Mouse (Mus musculus): Measurements from ENCODE around the gene Ankrd35. TPM values are rescaled to one million over a fixed set of nuclear protein-coding genes. Genes with fewer than 3 reads are reported as not detected.

Gene Ankrd35
- polyA plus RNA-seq, 1 experiment from 2014 or later, result 0.39 TPM

- H3K27me3 ChIP-seq (replicated peaks; ENCODE audit: control insufficient read depth, insufficient read depth, low read length), result no peaks in the 10 kb centered on the region
- peaks cover 1% of the 10 kb centered on the region; the same call in 1 of the 2 replicates for H3K4me1 ChIP-seq (ENCODE audit: control insufficient read depth, insufficient read depth, low read length)
- no peak overlapping the region for H3K4me3 ChIP-seq (ENCODE audit: low read length)
- no peaks in the 10 kb centered on the region for H3K9me3 ChIP-seq (ENCODE audit: control insufficient read depth, low read length)
- 80% methylated on average over 5 of the region's 5 CpGs for WGBS
- peaks cover 15% of the 10 kb centered on the region; the same call in 1 of the 2 replicates for H3K36me3 ChIP-seq (ENCODE audit: control insufficient read depth, insufficient read depth, low read length)
- no peak for ATAC-seq
- no peak overlapping the region for H3K4me2 ChIP-seq (ENCODE audit: low read depth, low read length)
- no peak overlapping the region for H3K27ac ChIP-seq (ENCODE audit: low read length)
- no peak overlapping the region for H3K9ac ChIP-seq (ENCODE audit: low read depth, low read length)
Observed at GRCm38 (mm10) chr3:96714286-96714685, 44.4 kb downstream of the Ankrd35 start.

DNA sequence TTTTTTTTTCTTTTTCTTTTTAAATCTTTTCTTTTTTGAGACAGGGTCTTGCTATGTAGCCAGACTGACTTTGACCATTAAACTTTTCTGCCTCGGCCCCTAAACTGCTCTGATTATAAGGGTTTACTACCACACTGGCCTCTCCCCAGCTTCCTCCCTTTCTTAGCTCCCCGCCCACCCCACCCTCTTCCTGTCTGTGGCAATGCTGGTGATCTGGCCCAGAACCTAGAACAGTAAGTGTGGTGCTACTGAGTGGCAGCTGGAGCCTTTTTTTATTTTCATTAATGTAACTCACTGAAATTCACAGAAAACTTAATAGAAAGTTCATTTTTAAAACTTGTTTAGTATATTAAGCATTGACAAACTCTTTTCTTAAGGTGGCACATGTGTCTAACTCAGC is 45.9 kb downstream of the Ankrd35 start:
- Histone ChIP-seq H3K4me3 (ENCODE audit: low read length) (no peak overlapping the region), H3K27ac (ENCODE audit: low read length) (no peak overlapping the region), H3K4me1 (ENCODE audit: control insufficient read depth, insufficient read depth, low read length) (peaks cover 4% of the 10 kb centered on the region; the same call in 1 of the 2 replicates), H3K9me3 (ENCODE audit: control insufficient read depth, low read length) (no peaks in the 10 kb centered on the region), H3K9ac (ENCODE audit: low read depth, low read length) (no peak overlapping the region), H3K36me3 (ENCODE audit: control insufficient read depth, insufficient read depth, low read length) (peaks cover 13% of the 10 kb centered on the region; the same call in 1 of the 2 replicates), H3K27me3 (replicated peaks; ENCODE audit: control insufficient read depth, insufficient read depth, low read length) (no peaks in the 10 kb centered on the region), H3K4me2 (ENCODE audit: low read depth, low read length) (no peak overlapping the region)
- ATAC-seq, result no peak
- WGBS, result 74% methylated on average over 2 of the region's 2 CpGs

DNA sequence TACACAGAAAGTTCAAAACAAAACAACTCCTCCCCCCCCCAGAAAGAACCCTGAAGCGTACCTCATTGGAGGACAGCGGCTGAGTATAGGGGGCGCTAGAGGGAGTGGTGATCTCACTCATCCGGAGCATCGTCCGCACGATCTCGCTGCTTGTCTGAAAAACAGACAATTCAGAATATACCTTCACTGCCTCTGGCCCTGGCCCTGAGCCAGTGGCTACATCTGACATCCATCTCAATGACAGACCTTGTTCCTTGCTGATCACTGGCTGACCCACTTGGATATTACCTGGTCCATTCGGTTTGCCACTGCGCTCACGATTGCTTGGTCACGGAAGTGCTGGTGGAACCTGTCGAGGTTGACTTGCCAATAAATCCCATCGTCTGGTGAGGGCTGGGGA is 49.2 kb downstream of the Ankrd35 start:
- Histone ChIP-seq H3K36me3 (ENCODE audit: control insufficient read depth, insufficient read depth, low read length) (peaks cover 5% of the 10 kb centered on the region; the same call in 1 of the 2 replicates), H3K9ac (ENCODE audit: low read depth, low read length) (no peak overlapping the region), H3K9me3 (ENCODE audit: control insufficient read depth, low read length) (no peaks in the 10 kb centered on the region), H3K4me1 (ENCODE audit: control insufficient read depth, insufficient read depth, low read length) (peaks cover 4% of the 10 kb centered on the region; the same call in 1 of the 2 replicates), H3K27ac (ENCODE audit: low read length) (no peak overlapping the region), H3K4me2 (ENCODE audit: low read depth, low read length) (no peak overlapping the region), H3K4me3 (ENCODE audit: low read length) (no peak overlapping the region), H3K27me3 (replicated peaks; ENCODE audit: control insufficient read depth, insufficient read depth, low read length) (no peaks in the 10 kb centered on the region)
- 41% methylated on average over 14 of the region's 14 CpGs for WGBS
- no peak for ATAC-seq

DNA sequence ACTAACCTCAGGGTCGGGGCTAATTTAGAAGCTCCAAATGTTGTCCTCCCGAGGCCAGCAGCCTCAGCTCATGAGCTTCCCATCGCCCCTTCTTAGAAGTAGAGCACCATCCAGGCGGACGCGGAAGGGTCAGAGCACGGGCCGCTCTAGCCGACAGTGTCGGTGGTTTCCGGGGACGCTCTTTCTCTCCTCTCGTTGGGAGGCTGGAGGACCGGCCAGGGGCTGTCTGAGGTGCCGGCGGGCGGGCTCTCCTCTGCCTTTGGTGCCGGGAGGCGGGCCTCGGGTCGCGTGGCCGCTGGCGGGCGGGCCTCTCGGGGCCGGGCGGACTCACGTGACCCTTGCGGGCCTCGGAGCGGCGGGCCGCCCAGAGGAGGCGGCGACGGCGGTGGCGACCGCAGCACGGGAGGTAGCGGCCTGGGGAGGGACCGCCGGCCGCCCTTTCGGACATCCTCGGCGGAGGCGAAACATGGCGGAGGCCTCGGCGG is 57.5 kb downstream of the Ankrd35 start, which contains the start of the genes Polr3c and Rnf115:
Gene Polr3c (minus strand): TSS at position 286 of the 485 bp plus-strand sequence.
Gene Rnf115 (plus strand): TSS at position 322 of the 485 bp plus-strand sequence.
- H3K27me3 ChIP-seq (replicated peaks; ENCODE audit: control insufficient read depth, insufficient read depth, low read length), result no peaks in the 10 kb centered on the region
- H3K27ac ChIP-seq (ENCODE audit: low read length), result peak within 1 kb of the TSS; percentile 74
- H3K36me3 ChIP-seq (ENCODE audit: control insufficient read depth, insufficient read depth, low read length), result no peaks in the 10 kb centered on the region
- under 1% methylated on average over 52 of the region's 52 CpGs for WGBS
- peak; percentile 99 for ATAC-seq
- no peaks in the 10 kb centered on the region for H3K9me3 ChIP-seq (ENCODE audit: control insufficient read depth, low read length)
- H3K9ac ChIP-seq (ENCODE audit: low read depth, low read length), result peak within 1 kb of the TSS; percentile 88
- peaks cover 27% of the 10 kb centered on the region for H3K4me1 ChIP-seq (ENCODE audit: control insufficient read depth, insufficient read depth, low read length)
- H3K4me2 ChIP-seq (ENCODE audit: low read depth, low read length), result peak within 1 kb of the TSS; percentile 78
- peak within 1 kb of the TSS; percentile 97 for H3K4me3 ChIP-seq (ENCODE audit: low read length)

- no peaks in the 10 kb centered on the region for H3K36me3 ChIP-seq (ENCODE audit: control insufficient read depth, insufficient read depth, low read length)
- H3K27ac ChIP-seq (ENCODE audit: low read length), result peak overlapping the region; percentile 74
- under 1% methylated on average over 42 of the region's 42 CpGs for WGBS
- ATAC-seq, result peak; percentile 60
- H3K4me1 ChIP-seq (ENCODE audit: control insufficient read depth, insufficient read depth, low read length), result peaks cover 27% of the 10 kb centered on the region
- H3K9me3 ChIP-seq (ENCODE audit: control insufficient read depth, low read length), result no peaks in the 10 kb centered on the region
- H3K4me2 ChIP-seq (ENCODE audit: low read depth, low read length), result peak overlapping the region; percentile 78
- H3K4me3 ChIP-seq (ENCODE audit: low read length), result peak overlapping the region; percentile 97
- no peaks in the 10 kb centered on the region for H3K27me3 ChIP-seq (replicated peaks; ENCODE audit: control insufficient read depth, insufficient read depth, low read length)
- H3K9ac ChIP-seq (ENCODE audit: low read depth, low read length), result peak overlapping the region; percentile 88
Observed at GRCm38 (mm10) chr3:96727828-96728633, 58.1 kb downstream of the Ankrd35 start.

GRCm38 (mm10) chr3:96728634-96729402 is 58.9 kb downstream of the Ankrd35 start:
- Histone ChIP-seq H3K9ac (ENCODE audit: low read depth, low read length) (peak overlapping the region; percentile 88), H3K9me3 (ENCODE audit: control insufficient read depth, low read length) (no peaks in the 10 kb centered on the region), H3K4me2 (ENCODE audit: low read depth, low read length) (peak overlapping the region; percentile 78), H3K4me1 (ENCODE audit: control insufficient read depth, insufficient read depth, low read length) (peaks cover 27% of the 10 kb centered on the region), H3K27me3 (replicated peaks; ENCODE audit: control insufficient read depth, insufficient read depth, low read length) (no peaks in the 10 kb centered on the region), H3K4me3 (ENCODE audit: low read length) (peak overlapping the region; percentile 97), H3K27ac (ENCODE audit: low read length) (peak overlapping the region; percentile 74; the same call in 1 of the 2 replicates), H3K36me3 (ENCODE audit: control insufficient read depth, insufficient read depth, low read length) (no peaks in the 10 kb centered on the region)
- 44% methylated on average over 7 of the region's 7 CpGs for WGBS
- ATAC-seq, result no peak

DNA sequence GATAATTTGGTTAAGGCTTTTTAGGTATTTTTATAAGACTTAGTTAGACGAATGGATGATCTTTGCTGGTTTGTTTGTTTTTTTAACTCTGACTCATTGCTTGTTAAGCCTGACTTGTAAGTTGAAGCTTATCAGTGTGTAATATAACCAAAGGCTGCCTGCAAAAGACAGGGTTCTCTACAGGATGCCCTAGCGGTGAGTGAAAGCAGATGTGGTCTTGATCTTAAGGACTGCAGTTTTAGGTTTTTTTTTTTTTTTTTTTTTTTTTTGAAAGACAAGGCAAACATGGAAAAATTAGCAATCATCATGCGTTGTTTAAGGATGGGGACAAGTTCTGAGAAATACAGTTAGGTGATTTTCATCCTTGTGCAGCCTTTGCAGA is 59.5 kb downstream of the Ankrd35 start:
- WGBS, result 41% methylated on average over 3 of the region's 3 CpGs
- H3K4me1 ChIP-seq (ENCODE audit: control insufficient read depth, insufficient read depth, low read length), result peaks cover 27% of the 10 kb centered on the region
- H3K4me2 ChIP-seq (ENCODE audit: low read depth, low read length), result no peak overlapping the region
- no peaks in the 10 kb centered on the region for H3K9me3 ChIP-seq (ENCODE audit: control insufficient read depth, low read length)
- no peaks in the 10 kb centered on the region for H3K36me3 ChIP-seq (ENCODE audit: control insufficient read depth, insufficient read depth, low read length)
- no peak overlapping the region for H3K27ac ChIP-seq (ENCODE audit: low read length)
- no peak overlapping the region for H3K4me3 ChIP-seq (ENCODE audit: low read length)
- H3K9ac ChIP-seq (ENCODE audit: low read depth, low read length), result no peak overlapping the region
- ATAC-seq, result no peak
- no peaks in the 10 kb centered on the region for H3K27me3 ChIP-seq (replicated peaks; ENCODE audit: control insufficient read depth, insufficient read depth, low read length)

- no peak overlapping the region for H3K4me3 ChIP-seq (ENCODE audit: low read length)
- H3K27me3 ChIP-seq (replicated peaks; ENCODE audit: control insufficient read depth, insufficient read depth, low read length), result no peaks in the 10 kb centered on the region
- H3K9me3 ChIP-seq (ENCODE audit: control insufficient read depth, low read length), result no peaks in the 10 kb centered on the region
- no peaks in the 10 kb centered on the region for H3K36me3 ChIP-seq (ENCODE audit: control insufficient read depth, insufficient read depth, low read length)
- ATAC-seq, result no peak
- no peak overlapping the region for H3K27ac ChIP-seq (ENCODE audit: low read length)
- no peak overlapping the region for H3K9ac ChIP-seq (ENCODE audit: low read depth, low read length)
- no peak overlapping the region for H3K4me2 ChIP-seq (ENCODE audit: low read depth, low read length)
- H3K4me1 ChIP-seq (ENCODE audit: control insufficient read depth, insufficient read depth, low read length), result peaks cover 22% of the 10 kb centered on the region
- WGBS, result 70% methylated on average over 5 of the region's 5 CpGs
Observed at GRCm38 (mm10) chr3:96730785-96731184, 60.9 kb downstream of the Ankrd35 start.

DNA sequence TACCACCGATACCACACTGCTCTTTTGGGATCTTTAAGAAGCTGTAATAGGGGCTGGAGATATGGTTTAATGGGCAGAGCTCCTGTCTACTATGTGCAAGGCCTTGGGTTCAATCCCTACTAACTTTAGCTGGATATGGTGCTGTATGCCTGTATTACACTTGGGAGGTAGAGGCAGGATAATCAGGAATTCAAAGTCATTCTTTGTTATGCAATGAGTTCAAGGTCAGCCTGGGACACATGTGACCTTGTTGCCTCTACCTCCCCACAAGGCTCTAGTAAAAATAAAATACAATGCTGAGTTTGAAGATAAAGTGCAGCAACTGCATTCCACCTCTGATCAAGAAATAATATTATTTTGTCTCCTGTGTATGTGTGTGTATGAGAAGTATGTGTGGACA is 64.1 kb downstream of the Ankrd35 start:
- no peak overlapping the region for H3K4me3 ChIP-seq (ENCODE audit: low read length)
- H3K9ac ChIP-seq (ENCODE audit: low read depth, low read length), result no peak overlapping the region
- no peaks in the 10 kb centered on the region for H3K27me3 ChIP-seq (replicated peaks; ENCODE audit: control insufficient read depth, insufficient read depth, low read length)
- ATAC-seq, result no peak
- no peak overlapping the region for H3K27ac ChIP-seq (ENCODE audit: low read length)
- H3K9me3 ChIP-seq (ENCODE audit: control insufficient read depth, low read length), result no peaks in the 10 kb centered on the region
- peaks cover 9% of the 10 kb centered on the region for H3K4me1 ChIP-seq (ENCODE audit: control insufficient read depth, insufficient read depth, low read length)
- no peak overlapping the region for H3K4me2 ChIP-seq (ENCODE audit: low read depth, low read length)
- WGBS, result 94% methylated on average over 1 of the region's 1 CpGs
- H3K36me3 ChIP-seq (ENCODE audit: control insufficient read depth, insufficient read depth, low read length), result no peaks in the 10 kb centered on the region
